Mouse (Mus musculus) kidney, embryonic 16.5 days (tissue): Measurements from ENCODE around the gene Ncam2. TPM values are rescaled to one million over a fixed set of nuclear protein-coding genes. Genes with fewer than 3 reads are reported as not detected.

Source experiments
- ATAC-seq: fragments of 200-750 bp; cut with Nextera tagmentation; 2 replicates; pipeline ENCODE4 v1.8.0; 2017; ENCODE audit warnings: moderate TSS enrichment; ENCODE audit not compliant: low FRiP score, low TSS enrichment
- H3K27ac ChIP-seq: fragments of 300-500 bp; sonication (generic); 2 replicates; pipeline ENCODE4 v1.5.1; 2014; ENCODE audit warnings: low read length
- H3K27me3 ChIP-seq: fragments of 300-500 bp; sonication (generic); 2 replicates; pipeline ENCODE4 v1.6.1; 2014; ENCODE audit warnings: low read length, control low read depth, mixed read lengths; ENCODE audit not compliant: insufficient read depth
- H3K36me3 ChIP-seq: fragments of 300-500 bp; sonication (generic); 2 replicates; pipeline ENCODE4 v1.6.1; 2014; ENCODE audit warnings: low read length, control low read depth, mixed read lengths; ENCODE audit not compliant: insufficient read depth
- H3K4me1 ChIP-seq: fragments of 300-500 bp; sonication (generic); 2 replicates; pipeline ENCODE4 v1.6.1; 2014; ENCODE audit warnings: low read length, control low read depth, mixed read lengths; ENCODE audit not compliant: insufficient read depth
- H3K4me2 ChIP-seq: fragments of 300-500 bp; sonication (generic); replicated peaks from 2 replicates; pipeline ENCODE4 v1.6.1; 2014; ENCODE audit warnings: low read depth, low read length
- H3K4me3 ChIP-seq: fragments of 300-500 bp; sonication (generic); 2 replicates; pipeline ENCODE4 v1.5.1; 2014; ENCODE audit warnings: mild to moderate bottlenecking, low read length
- H3K9ac ChIP-seq: fragments of 300-500 bp; sonication (generic); replicated peaks from 2 replicates; pipeline ENCODE4 v1.6.1; 2014; ENCODE audit warnings: low read length
- H3K9me3 ChIP-seq: fragments of 300-500 bp; sonication (generic); 2 replicates; pipeline ENCODE4 v1.6.1; 2016; ENCODE audit warnings: low read length, control low read depth
- WGBS: fragments of 180-500 bp; shearing (Covaris S2); extraction: QIAGEN DNeasy Blood & Tissue Kit; methylation state at CpG from one replicate; pipeline ENCODE4 v1.1.7; 2014; 5-methylcytosine and 5-hydroxymethylcytosine counted together
- polyA plus RNA-seq: library from polyadenylated mRNA; unstranded; fragments of >200 nt; fragmentation: Nextera tagmentation; extraction: Ambion mirVana; gene quantifications from 2 replicates; pipeline ENCODE4 v1.2.1, GENCODE M21; 2015

Ncam2 gene
- 0.41 and 1.1 TPM in 2 replicates for polyA plus RNA-seq

GRCm38 (mm10) chr16:81200201-81201071 lies at the start of gene Ncam2:
TSS of gene Ncam2 (plus strand) at chr16:81200697.
- H3K9ac ChIP-seq, result peak within 1 kb of the TSS; percentile 64
- peak; percentile 91 for ATAC-seq
- no peaks in the 10 kb centered on the region for H3K27me3 ChIP-seq
- H3K4me3 ChIP-seq, result peak within 1 kb of the TSS; percentile 62
- H3K4me2 ChIP-seq, result peak within 1 kb of the TSS; percentile 90
- no peaks in the 10 kb centered on the region for H3K36me3 ChIP-seq
- no peaks in the 10 kb centered on the region for H3K4me1 ChIP-seq
- under 1% methylated on average over 42 of the region's 70 CpGs for WGBS
- no peaks in the 10 kb centered on the region for H3K9me3 ChIP-seq
- H3K27ac ChIP-seq, result no peak within 1 kb of the TSS

DNA sequence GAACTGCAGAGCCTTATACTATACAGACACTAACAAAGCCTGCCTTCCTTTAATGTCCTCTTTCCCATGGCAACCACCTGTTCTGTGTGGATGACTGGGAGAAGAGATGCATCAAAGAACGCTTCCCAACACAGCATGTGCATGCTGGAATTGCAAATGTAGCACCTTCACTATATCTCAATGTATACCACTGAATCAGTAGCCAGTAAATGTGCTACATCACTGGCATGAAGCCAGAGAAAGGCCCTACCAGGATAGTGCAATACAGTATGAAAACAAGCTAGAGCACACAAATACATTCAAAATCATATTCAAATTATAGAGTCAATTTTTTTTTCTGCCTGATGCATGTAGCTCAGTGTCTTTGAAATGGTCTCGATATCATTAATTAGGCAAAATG lies 29.7 kb upstream of the Ncam2 start:
- Histone ChIP-seq H3K27ac (no peak overlapping the region), H3K36me3 (no peaks in the 10 kb centered on the region), H3K4me3 (no peak overlapping the region), H3K9me3 (no peaks in the 10 kb centered on the region), H3K27me3 (no peaks in the 10 kb centered on the region), H3K4me1 (no peaks in the 10 kb centered on the region), H3K9ac (no peak overlapping the region), H3K4me2 (no peak overlapping the region)
- WGBS, result 83% methylated on average over 2 of the region's 2 CpGs
- no peak for ATAC-seq

GRCm38 (mm10) chr16:81175302-81175943 lies 25.1 kb upstream of the Ncam2 start:
- H3K4me3 ChIP-seq, result no peak overlapping the region
- no peak overlapping the region for H3K9ac ChIP-seq
- WGBS, result 48% methylated on average over 8 of the region's 8 CpGs
- no peaks in the 10 kb centered on the region for H3K9me3 ChIP-seq
- peak; percentile 84; the same call in 1 of the 2 replicates for ATAC-seq
- H3K36me3 ChIP-seq, result no peaks in the 10 kb centered on the region
- no peaks in the 10 kb centered on the region for H3K27me3 ChIP-seq
- H3K4me1 ChIP-seq, result no peaks in the 10 kb centered on the region
- H3K4me2 ChIP-seq, result no peak overlapping the region
- no peak overlapping the region for H3K27ac ChIP-seq

- no peak overlapping the region for H3K4me2 ChIP-seq
- ATAC-seq, result no peak
- no peaks in the 10 kb centered on the region for H3K9me3 ChIP-seq
- 89% methylated on average over 5 of the region's 5 CpGs for WGBS
- no peaks in the 10 kb centered on the region for H3K4me1 ChIP-seq
- no peaks in the 10 kb centered on the region for H3K27me3 ChIP-seq
- H3K4me3 ChIP-seq, result no peak overlapping the region
- no peak overlapping the region for H3K9ac ChIP-seq
- no peaks in the 10 kb centered on the region for H3K36me3 ChIP-seq
- H3K27ac ChIP-seq, result no peak overlapping the region
These were observed 20.7 kb upstream of the Ncam2 start for GRCm38 (mm10) chr16:81179801-81180200.

DNA sequence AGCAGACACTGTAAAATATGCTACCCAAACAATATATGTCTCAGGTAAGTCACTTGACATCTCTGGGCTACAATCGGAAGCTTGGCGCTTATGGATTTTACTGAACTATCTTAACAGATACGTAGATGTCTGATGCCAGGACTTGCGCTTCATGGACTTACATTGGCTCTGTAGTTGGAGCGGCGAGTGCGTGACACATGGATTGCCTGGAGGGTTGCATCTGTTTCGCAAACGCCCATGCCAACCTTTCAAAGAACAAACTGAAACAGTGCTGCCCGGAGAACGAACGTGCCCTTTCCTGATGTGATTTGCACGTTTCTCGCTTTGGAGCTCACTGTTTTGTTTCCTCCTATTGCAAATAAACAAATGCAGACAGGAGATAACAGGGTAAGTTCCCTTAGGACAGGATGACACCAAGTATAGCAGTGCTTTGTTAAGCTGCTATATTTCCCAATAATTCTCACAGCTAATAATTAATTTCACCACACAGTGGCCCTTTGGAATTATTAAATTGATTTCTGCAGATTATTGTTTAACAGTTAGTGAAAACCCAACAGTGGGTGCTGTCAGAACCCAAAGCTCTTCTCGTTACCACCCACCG lies 12.8 kb upstream of the Ncam2 start:
- Histone ChIP-seq H3K9ac (no peak overlapping the region), H3K4me1 (no peaks in the 10 kb centered on the region), H3K36me3 (no peaks in the 10 kb centered on the region), H3K9me3 (no peaks in the 10 kb centered on the region), H3K27me3 (no peaks in the 10 kb centered on the region), H3K27ac (no peak overlapping the region), H3K4me3 (no peak overlapping the region), H3K4me2 (no peak overlapping the region)
- no peak for ATAC-seq
- 84% methylated on average over 16 of the region's 16 CpGs for WGBS

DNA sequence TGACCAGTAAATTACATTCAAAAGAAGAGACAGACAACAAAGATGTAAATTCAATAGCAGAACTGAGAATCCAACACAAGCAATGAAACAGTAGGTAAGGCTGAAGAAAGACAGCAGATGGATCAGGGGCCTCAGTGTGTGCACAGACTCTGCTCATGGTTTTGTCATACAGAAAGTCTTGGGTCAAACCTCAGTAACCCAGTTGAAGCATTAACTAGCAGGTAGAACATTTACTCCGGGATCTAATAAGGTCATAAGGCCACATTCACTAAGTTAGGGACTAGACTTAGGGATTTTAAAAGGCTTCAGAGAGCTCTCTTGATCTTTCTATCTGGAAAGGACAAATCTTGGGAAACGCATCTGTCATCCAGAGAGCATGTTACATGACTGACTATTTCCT lies 8.9 kb upstream of the Ncam2 start:
- Histone ChIP-seq H3K4me2 (no peak overlapping the region), H3K4me1 (no peaks in the 10 kb centered on the region), H3K27me3 (no peaks in the 10 kb centered on the region), H3K4me3 (no peak overlapping the region), H3K36me3 (no peaks in the 10 kb centered on the region), H3K9ac (no peak overlapping the region), H3K27ac (no peak overlapping the region), H3K9me3 (no peaks in the 10 kb centered on the region)
- WGBS, result 73% methylated on average over 2 of the region's 2 CpGs
- 0 out of 2 replicates have a peak, but pooled peaks have one; percentile 61 for ATAC-seq

GRCm38 (mm10) chr16:81192607-81193006 lies 7.9 kb upstream of the Ncam2 start:
- 70% methylated on average over 4 of the region's 4 CpGs for WGBS
- no peak overlapping the region for H3K4me2 ChIP-seq
- no peak for ATAC-seq
- H3K4me3 ChIP-seq, result no peak overlapping the region
- no peaks in the 10 kb centered on the region for H3K4me1 ChIP-seq
- no peaks in the 10 kb centered on the region for H3K9me3 ChIP-seq
- no peak overlapping the region for H3K27ac ChIP-seq
- no peak overlapping the region for H3K9ac ChIP-seq
- no peaks in the 10 kb centered on the region for H3K27me3 ChIP-seq
- no peaks in the 10 kb centered on the region for H3K36me3 ChIP-seq

DNA sequence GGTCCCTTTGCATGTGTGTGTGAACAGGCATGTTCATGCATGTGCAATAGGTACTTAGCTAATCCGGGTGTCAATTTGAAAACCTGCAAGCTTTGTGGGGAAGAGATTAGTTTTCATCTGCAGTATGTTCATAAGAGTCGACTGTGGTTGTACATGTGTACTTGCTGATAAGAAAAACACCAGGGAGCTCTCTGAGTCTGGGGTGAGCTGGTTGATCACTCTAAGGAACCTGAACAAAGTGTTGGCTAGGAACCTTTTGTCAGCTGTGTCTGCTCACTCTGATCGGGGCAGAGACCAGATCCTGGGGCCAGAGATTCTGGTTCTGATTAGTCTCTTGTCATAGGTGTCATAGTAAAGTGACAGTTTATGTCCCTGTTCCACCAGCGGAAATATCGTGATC lies 1.0 kb upstream of the Ncam2 start:
- H3K36me3 ChIP-seq, result no peaks in the 10 kb centered on the region
- no peak overlapping the region for H3K4me3 ChIP-seq
- no peaks in the 10 kb centered on the region for H3K4me1 ChIP-seq
- H3K4me2 ChIP-seq, result no peak overlapping the region
- no peaks in the 10 kb centered on the region for H3K9me3 ChIP-seq
- H3K27ac ChIP-seq, result no peak overlapping the region
- no peak overlapping the region for H3K9ac ChIP-seq
- 84% methylated on average over 5 of the region's 5 CpGs for WGBS
- ATAC-seq, result no peak
- no peaks in the 10 kb centered on the region for H3K27me3 ChIP-seq

DNA sequence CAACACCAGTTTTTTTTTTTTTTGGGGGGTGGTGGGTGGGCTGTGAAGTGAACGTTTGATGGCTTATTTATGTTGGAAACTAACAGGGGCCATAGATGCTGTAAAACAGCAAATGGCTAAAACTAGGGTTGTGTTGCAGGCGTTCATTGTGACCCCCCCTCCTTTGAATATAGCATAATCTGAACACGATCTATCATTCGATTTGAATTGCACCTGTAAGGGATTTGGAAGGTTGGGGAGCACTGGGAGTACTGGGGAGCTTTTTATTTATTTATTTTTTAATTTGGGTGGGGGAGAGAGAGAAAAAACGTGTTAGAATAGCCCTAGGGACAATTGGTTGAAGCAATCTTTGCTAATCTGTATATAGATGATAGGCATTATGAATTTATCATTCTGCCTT lies 974 bp downstream of the Ncam2 start:
- Histone ChIP-seq H3K27ac (no peak overlapping the region), H3K36me3 (no peaks in the 10 kb centered on the region), H3K4me1 (no peaks in the 10 kb centered on the region), H3K9ac (no peak overlapping the region), H3K4me2 (peak overlapping the region; percentile 90; the same call in 1 of the 2 replicates), H3K27me3 (no peaks in the 10 kb centered on the region), H3K9me3 (no peaks in the 10 kb centered on the region), H3K4me3 (no peak overlapping the region)
- WGBS, result 29% methylated on average over 5 of the region's 5 CpGs
- ATAC-seq, result no peak

DNA sequence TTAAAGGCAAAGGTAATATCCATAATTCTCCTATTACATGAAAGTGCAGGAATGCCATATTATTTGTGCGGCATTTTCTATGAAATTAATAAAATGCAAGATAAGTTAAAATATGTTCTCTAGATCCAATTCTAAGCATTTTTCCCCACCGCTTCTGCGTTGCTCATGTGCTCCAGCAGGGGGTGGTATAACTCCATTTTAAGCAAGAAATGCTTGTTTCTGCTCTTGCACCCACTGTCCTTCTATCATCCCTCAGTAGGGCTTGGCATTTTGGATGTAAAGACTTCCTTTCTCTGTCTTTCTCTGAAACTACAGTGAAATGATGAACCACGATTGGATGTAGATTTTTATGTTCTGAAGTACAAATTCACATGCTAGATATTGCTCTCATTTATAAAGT lies 1.5 kb downstream of the Ncam2 start:
- H3K9ac ChIP-seq, result no peak overlapping the region
- no peak overlapping the region for H3K4me3 ChIP-seq
- H3K9me3 ChIP-seq, result no peaks in the 10 kb centered on the region
- no peak for ATAC-seq
- H3K4me2 ChIP-seq, result no peak overlapping the region
- no peaks in the 10 kb centered on the region for H3K27me3 ChIP-seq
- no peaks in the 10 kb centered on the region for H3K36me3 ChIP-seq
- 11% methylated on average over 4 of the region's 4 CpGs for WGBS
- H3K27ac ChIP-seq, result no peak overlapping the region
- H3K4me1 ChIP-seq, result no peaks in the 10 kb centered on the region
